Mouse (Mus musculus) embryonic facial prominence, embryonic 13.5 days (tissue): ENCODE measurements around the gene Sox15. TPM values are rescaled to one million over a fixed set of nuclear protein-coding genes. Genes with fewer than 3 reads are reported as not detected.
"Not testable (repeated sequence)": the region's sequence is repeated elsewhere in the genome, so short reads cannot be mapped to it uniquely, and the experiment has no call there.

Experiments
- ATAC-seq: fragments of 200-750 bp; cut with Nextera tagmentation; 2 replicates; pipeline ENCODE4 v1.8.0; 2017; ENCODE audit warnings: low read depth; ENCODE audit not compliant: insufficient number of reproducible peaks, insufficient read depth, low FRiP score, low TSS enrichment
- H3K27ac ChIP-seq: fragments of 300-500 bp; sonication (generic); 2 replicates; pipeline ENCODE4 v1.5.1; 2015; ENCODE audit warnings: moderate library complexity, mild to moderate bottlenecking, inconsistent platforms
- H3K27me3 ChIP-seq: fragments of 300-500 bp; sonication (generic); 2 replicates; pipeline ENCODE4 v1.6.1; 2015; ENCODE audit warnings: mild to moderate bottlenecking, inconsistent platforms
- H3K36me3 ChIP-seq: fragments of 300-500 bp; sonication (generic); 2 replicates; pipeline ENCODE4 v1.6.1; 2015; ENCODE audit warnings: mild to moderate bottlenecking, inconsistent platforms
- H3K4me1 ChIP-seq: fragments of 300-500 bp; sonication (generic); 2 replicates; pipeline ENCODE4 v1.6.1; 2015; ENCODE audit warnings: inconsistent platforms
- H3K4me2 ChIP-seq: fragments of 300-500 bp; sonication (generic); 2 replicates; pipeline ENCODE4 v1.6.1; 2015; ENCODE audit warnings: moderate library complexity, mild to moderate bottlenecking, inconsistent platforms
- H3K4me3 ChIP-seq: fragments of 300-500 bp; sonication (generic); 2 replicates; pipeline ENCODE4 v1.5.1; 2015; ENCODE audit warnings: mild to moderate bottlenecking, inconsistent platforms
- H3K9ac ChIP-seq: fragments of 300-500 bp; sonication (generic); 2 replicates; pipeline ENCODE4 v1.6.1; 2015; ENCODE audit warnings: mild to moderate bottlenecking, inconsistent platforms
- H3K9me3 ChIP-seq: fragments of 300-500 bp; sonication (generic); 2 replicates; pipeline ENCODE4 v1.6.1; 2016; ENCODE audit warnings: inconsistent platforms
- WGBS: fragments of 180-500 bp; shearing (Covaris S2); methylation state at CpG from one replicate; pipeline ENCODE4 v1.1.7; 2015; ENCODE audit warnings: mixed read lengths; 5-methylcytosine and 5-hydroxymethylcytosine counted together
- polyA plus RNA-seq: library from polyadenylated mRNA; unstranded; fragments of >200 nt; fragmentation: Nextera tagmentation; extraction: Ambion mirVana; gene quantifications from 2 replicates; pipeline ENCODE4 v1.2.1, GENCODE M21; 2015

Sox15 gene
- polyA plus RNA-seq, 1 experiment from 2014 or later = 0.41 TPM

- WGBS = 59% methylated on average over 11 of the region's 11 CpGs
- H3K9ac ChIP-seq = no peak overlapping the region
- ATAC-seq = no peak
- no peak overlapping the region for H3K4me3 ChIP-seq
- no peaks in the 10 kb centered on the region for H3K9me3 ChIP-seq
- no peak overlapping the region for H3K27ac ChIP-seq
- H3K4me2 ChIP-seq = no peak overlapping the region
- peaks cover 12% of the 10 kb centered on the region for H3K4me1 ChIP-seq
- no peaks in the 10 kb centered on the region for H3K27me3 ChIP-seq
- H3K36me3 ChIP-seq = no peaks in the 10 kb centered on the region
These were observed 38.4 kb downstream of the Sox15 start for GRCm38 (mm10) chr11:69693421-69693965.

- Histone ChIP-seq H3K4me1 (peaks cover 12% of the 10 kb centered on the region), H3K36me3 (no peaks in the 10 kb centered on the region), H3K27ac (peak overlapping the region; percentile 82), H3K4me3 (peak overlapping the region; percentile 56), H3K4me2 (peak overlapping the region; percentile 97), H3K9ac (peak overlapping the region; percentile 83), H3K27me3 (no peaks in the 10 kb centered on the region), H3K9me3 (no peaks in the 10 kb centered on the region)
- WGBS = 16% methylated on average over 6 of the region's 6 CpGs
- no peak for ATAC-seq
These were observed 39.9 kb downstream of the Sox15 start for GRCm38 (mm10) chr11:69695046-69695360.

GRCm38 (mm10) chr11:69695361-69696181 is 40.5 kb downstream of the Sox15 start, which contains the start of the genes Tnfsf12 and Tnfsfm13:
Gene Tnfsf12, minus strand, starts transcription at chr11:69695849.
Gene Tnfsfm13, minus strand, starts transcription at chr11:69696098.
- Histone ChIP-seq H3K36me3 (no peaks in the 10 kb centered on the region), H3K4me2 (peak within 1 kb of the TSS; percentile 97), H3K4me1 (peaks cover 12% of the 10 kb centered on the region), H3K27ac (peak within 1 kb of the TSS; percentile 82), H3K9me3 (no peaks in the 10 kb centered on the region), H3K9ac (peak within 1 kb of the TSS; percentile 83), H3K4me3 (peak within 1 kb of the TSS; percentile 56), H3K27me3 (no peaks in the 10 kb centered on the region)
- ATAC-seq = peak; percentile 49
- 1% methylated on average over 41 of the region's 41 CpGs for WGBS

- Histone ChIP-seq H3K9ac (no peak overlapping the region), H3K27ac (no peak overlapping the region), H3K27me3 (no peaks in the 10 kb centered on the region), H3K4me3 (no peak overlapping the region), H3K4me1 (peaks cover 12% of the 10 kb centered on the region), H3K4me2 (no peak overlapping the region), H3K36me3 (no peaks in the 10 kb centered on the region), H3K9me3 (no peaks in the 10 kb centered on the region)
- ATAC-seq = no peak
- 88% methylated on average over 3 of the region's 3 CpGs for WGBS
These were observed 42.3 kb downstream of the Sox15 start for GRCm38 (mm10) chr11:69697396-69697795.

GRCm38 (mm10) chr11:69698574-69698973 is 43.5 kb downstream of the Sox15 start:
- no peak for ATAC-seq
- no peak overlapping the region for H3K9ac ChIP-seq
- no peaks in the 10 kb centered on the region for H3K9me3 ChIP-seq
- no peaks in the 10 kb centered on the region for H3K27me3 ChIP-seq
- no peaks in the 10 kb centered on the region for H3K36me3 ChIP-seq
- peaks cover 12% of the 10 kb centered on the region for H3K4me1 ChIP-seq
- 73% methylated on average over 5 of the region's 5 CpGs for WGBS
- H3K4me2 ChIP-seq = no peak overlapping the region
- H3K27ac ChIP-seq = no peak overlapping the region
- no peak overlapping the region for H3K4me3 ChIP-seq

GRCm38 (mm10) chr11:69699595-69699994 is 44.5 kb downstream of the Sox15 start:
- Histone ChIP-seq H3K9me3 (no peaks in the 10 kb centered on the region), H3K36me3 (no peaks in the 10 kb centered on the region), H3K27ac (no peak overlapping the region), H3K27me3 (no peaks in the 10 kb centered on the region), H3K9ac (no peak overlapping the region), H3K4me1 (peaks cover 12% of the 10 kb centered on the region), H3K4me3 (no peak overlapping the region), H3K4me2 (no peak overlapping the region)
- no peak for ATAC-seq
- WGBS = 83% methylated on average over 1 of the region's 1 CpGs

DNA sequence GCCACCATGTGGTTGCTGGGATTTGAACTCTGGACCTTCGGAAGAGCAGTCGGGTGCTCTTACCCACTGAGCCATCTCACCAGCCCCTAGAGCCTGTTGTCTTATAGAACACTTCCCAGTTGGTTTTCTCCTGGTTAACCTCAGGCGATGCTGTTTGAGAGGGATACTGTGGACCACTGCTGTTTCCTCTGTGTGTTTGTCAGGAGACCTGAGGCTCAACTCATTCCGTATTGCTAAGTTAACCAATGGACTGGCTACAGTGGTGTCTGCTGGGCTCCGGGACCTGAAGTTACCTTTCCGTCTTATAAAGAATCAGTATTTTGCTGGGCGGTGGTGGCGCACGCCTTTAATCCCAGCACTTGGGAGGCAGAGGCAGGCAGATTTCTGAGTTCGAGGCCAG is 47.8 kb downstream of the Sox15 start:
- not testable (repeated sequence) for H3K27ac ChIP-seq, H3K9ac ChIP-seq, H3K9me3 ChIP-seq, ATAC-seq, H3K27me3 ChIP-seq, H3K36me3 ChIP-seq, H3K4me3 ChIP-seq, H3K4me2 ChIP-seq, H3K4me1 ChIP-seq
- WGBS = 93% methylated on average over 10 of the region's 10 CpGs

- 62% methylated on average over 2 of the region's 3 CpGs for WGBS
- ATAC-seq = not testable (repeated sequence)
These were observed 48.3 kb downstream of the Sox15 start for GRCm38 (mm10) chr11:69703381-69703780.

GRCm38 (mm10) chr11:69703814-69704612 is 48.9 kb downstream of the Sox15 start:
- Histone ChIP-seq H3K9ac (no peak overlapping the region), H3K27ac (no peak overlapping the region), H3K27me3 (no peaks in the 10 kb centered on the region), H3K36me3 (no peaks in the 10 kb centered on the region), H3K4me1 (peaks cover 3% of the 10 kb centered on the region), H3K9me3 (no peaks in the 10 kb centered on the region), H3K4me2 (no peak overlapping the region), H3K4me3 (no peak overlapping the region)
- WGBS = 54% methylated on average over 8 of the region's 8 CpGs
- no peak for ATAC-seq

More at GRCm38 (mm10) chr11:69703381-69703780, 48.3 kb downstream of the Sox15 start:
- not testable (repeated sequence) for H3K4me1 ChIP-seq, H3K27me3 ChIP-seq, H3K9me3 ChIP-seq, H3K9ac ChIP-seq, H3K27ac ChIP-seq, H3K4me3 ChIP-seq, H3K4me2 ChIP-seq, H3K36me3 ChIP-seq

- Histone ChIP-seq H3K9ac (no peak overlapping the region), H3K9me3 (no peaks in the 10 kb centered on the region), H3K36me3 (no peaks in the 10 kb centered on the region), H3K4me2 (no peak overlapping the region), H3K4me1 (peaks cover 9% of the 10 kb centered on the region), H3K27me3 (no peaks in the 10 kb centered on the region), H3K27ac (no peak overlapping the region), H3K4me3 (no peak overlapping the region)
- WGBS = 27% methylated on average over 2 of the region's 2 CpGs
- ATAC-seq = no peak
These were observed 49.5 kb downstream of the Sox15 start for GRCm38 (mm10) chr11:69704613-69705010.
